Mouse (Mus musculus): ENCODE measurements at regions not wholly inside any gene's neighbourhood (a gene's known extent, or its start where the extent isn't known, plus 50 kb on each side); places are given as distances from the start of the nearest gene placed in this dataset.

DNA sequence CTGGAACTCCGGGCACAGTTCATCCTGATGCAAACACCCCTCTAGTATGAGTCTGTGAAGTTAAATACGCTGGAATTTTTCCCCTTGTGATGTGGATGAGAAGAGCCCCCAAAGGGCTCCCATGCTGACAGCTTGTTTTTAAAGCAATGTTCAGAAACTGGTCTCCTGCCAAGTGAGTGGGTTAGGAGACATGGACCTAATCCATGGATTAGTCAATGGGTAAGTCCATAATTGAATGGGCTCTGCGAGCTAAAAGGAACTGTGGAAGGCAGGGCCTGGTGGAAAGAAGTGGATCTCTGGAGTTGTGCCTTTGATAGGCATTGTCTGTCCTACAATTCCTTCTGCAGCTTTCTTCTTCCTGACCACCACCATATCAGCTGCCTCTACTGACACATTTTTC, 104.5 kb upstream of the Tas2r134 start:
- Histone ChIP-seq H3K36me3 (ENCODE audit: control insufficient read depth, insufficient read depth, low read length) (no peaks in the 10 kb centered on the region), H3K9me3 (ENCODE audit: control insufficient read depth, low read length) (no peaks in the 10 kb centered on the region), H3K27ac (replicated peaks; ENCODE audit: low read depth, low read length) (no peak overlapping the region), H3K9ac (ENCODE audit: low read depth, low read length, severe bottlenecking) (no peak overlapping the region), H3K4me3 (replicated peaks; ENCODE audit: low read length) (no peak overlapping the region), H3K27me3 (ENCODE audit: control insufficient read depth, insufficient read depth, low read length) (no peaks in the 10 kb centered on the region), H3K4me1 (ENCODE audit: control insufficient read depth, insufficient read depth, low read length) (no peaks in the 10 kb centered on the region), H3K4me2 (replicated peaks; ENCODE audit: low read depth, low read length, severe bottlenecking) (no peak overlapping the region)
- 82% methylated on average over 3 of the region's 3 CpGs for WGBS
- DNase-seq (ENCODE audit: low spot score) (peak; percentile 2), ATAC-seq (ENCODE audit: low FRiP score, low read depth) (no peak)
- no peak for TF ChIP-seq POLR2A (IDR thresholded peaks at IDR 0.05; ENCODE audit: borderline replicate concordance, extremely low read depth, insufficient read depth, insufficient read length)

GRCm38 (mm10) chr2:51509220-51510011, 117.9 kb upstream of the Tas2r134 start:
- Histone ChIP-seq H3K27ac (replicated peaks; ENCODE audit: low read depth, low read length) (no peak overlapping the region), H3K4me2 (replicated peaks; ENCODE audit: low read depth, low read length, severe bottlenecking) (no peak overlapping the region), H3K27me3 (ENCODE audit: control insufficient read depth, insufficient read depth, low read length) (no peaks in the 10 kb centered on the region), H3K4me1 (ENCODE audit: control insufficient read depth, insufficient read depth, low read length) (peaks cover 4% of the 10 kb centered on the region; the same call in 1 of the 2 replicates), H3K4me3 (replicated peaks; ENCODE audit: low read length) (no peak overlapping the region), H3K9me3 (ENCODE audit: control insufficient read depth, low read length) (no peaks in the 10 kb centered on the region), H3K36me3 (ENCODE audit: control insufficient read depth, insufficient read depth, low read length) (no peaks in the 10 kb centered on the region), H3K9ac (ENCODE audit: low read depth, low read length, severe bottlenecking) (no peak overlapping the region)
- TF ChIP-seq POLR2A (IDR thresholded peaks at IDR 0.05; ENCODE audit: borderline replicate concordance, extremely low read depth, insufficient read depth, insufficient read length): no peak
- DNase-seq (ENCODE audit: low spot score) (peak; percentile 1), ATAC-seq (ENCODE audit: low FRiP score, low read depth) (no peak)
- WGBS: 46% methylated on average over 8 of the region's 8 CpGs

GRCm38 (mm10) chr2:51497896-51498295, 129.4 kb upstream of the Tas2r134 start:
- 77% methylated on average over 2 of the region's 2 CpGs for WGBS
- no peak overlapping the region for H3K4me2 ChIP-seq (replicated peaks; ENCODE audit: low read depth, low read length, severe bottlenecking)
- TF ChIP-seq POLR2A (IDR thresholded peaks at IDR 0.05; ENCODE audit: borderline replicate concordance, extremely low read depth, insufficient read depth, insufficient read length): no peak

GRCm38 (mm10) chr2:51473753-51474152, 153.6 kb upstream of the Tas2r134 start:
- H3K9ac ChIP-seq (ENCODE audit: low read depth, low read length, severe bottlenecking): no peak overlapping the region
- no peaks in the 10 kb centered on the region for H3K27me3 ChIP-seq (ENCODE audit: control insufficient read depth, insufficient read depth, low read length)
- no peak for TF ChIP-seq POLR2A (IDR thresholded peaks at IDR 0.05; ENCODE audit: borderline replicate concordance, extremely low read depth, insufficient read depth, insufficient read length)
- ATAC-seq (ENCODE audit: low FRiP score, low read depth): peak; percentile 87
- H3K27ac ChIP-seq (replicated peaks; ENCODE audit: low read depth, low read length): no peak overlapping the region
- H3K4me2 ChIP-seq (replicated peaks; ENCODE audit: low read depth, low read length, severe bottlenecking): no peak overlapping the region
- DNase-seq (ENCODE audit: low spot score): peak; percentile 72
- WGBS: 25% methylated on average over 2 of the region's 2 CpGs
- no peaks in the 10 kb centered on the region for H3K9me3 ChIP-seq (ENCODE audit: control insufficient read depth, low read length)
- no peak overlapping the region for H3K4me3 ChIP-seq (replicated peaks; ENCODE audit: low read length)
- H3K36me3 ChIP-seq (ENCODE audit: control insufficient read depth, insufficient read depth, low read length): no peaks in the 10 kb centered on the region
- H3K4me1 ChIP-seq (ENCODE audit: control insufficient read depth, insufficient read depth, low read length): peaks cover 16% of the 10 kb centered on the region

More at GRCm38 (mm10) chr2:51497896-51498295, 129.4 kb upstream of the Tas2r134 start:
- Histone ChIP-seq H3K9me3 (ENCODE audit: control insufficient read depth, low read length) (no peaks in the 10 kb centered on the region), H3K4me3 (replicated peaks; ENCODE audit: low read length) (no peak overlapping the region), H3K4me1 (ENCODE audit: control insufficient read depth, insufficient read depth, low read length) (no peaks in the 10 kb centered on the region), H3K27ac (replicated peaks; ENCODE audit: low read depth, low read length) (no peak overlapping the region), H3K36me3 (ENCODE audit: control insufficient read depth, insufficient read depth, low read length) (no peaks in the 10 kb centered on the region), H3K9ac (ENCODE audit: low read depth, low read length, severe bottlenecking) (no peak overlapping the region), H3K27me3 (ENCODE audit: control insufficient read depth, insufficient read depth, low read length) (no peaks in the 10 kb centered on the region)
- DNase-seq (ENCODE audit: low spot score) (no peak), ATAC-seq (ENCODE audit: low FRiP score, low read depth) (no peak)

DNA sequence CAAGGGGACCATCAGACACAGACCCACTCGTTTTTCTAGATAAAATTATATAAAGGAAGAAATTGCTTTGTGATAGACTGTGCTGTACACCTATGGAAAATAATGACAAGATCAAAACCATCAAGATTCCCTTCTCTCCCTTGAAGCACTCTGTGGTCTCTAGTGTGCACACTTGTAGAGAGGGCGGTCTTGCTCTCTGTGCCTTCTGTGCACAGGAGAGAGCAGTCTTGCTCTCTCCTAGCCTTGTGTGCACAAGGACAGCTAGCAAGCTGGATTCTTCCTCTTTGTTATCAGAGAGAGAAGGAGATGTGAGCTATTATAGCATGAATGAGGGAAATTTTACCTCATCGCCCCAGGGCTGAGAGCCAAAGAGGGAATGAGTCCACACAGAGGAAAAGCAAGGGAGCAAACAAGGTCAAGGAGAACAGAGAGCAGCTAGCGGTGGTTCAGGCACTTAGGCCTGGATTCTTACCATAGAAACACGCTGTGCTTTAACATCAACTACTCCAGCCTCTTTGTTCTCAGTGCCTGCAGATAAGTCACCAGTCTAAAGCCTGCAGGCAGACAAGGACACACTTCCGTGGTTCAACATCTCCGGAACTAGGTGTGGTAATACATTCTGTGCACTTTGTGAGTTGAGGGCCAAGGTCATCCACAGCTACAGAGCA, 160.2 kb upstream of the Tas2r134 start:
- no peak overlapping the region for H3K4me3 ChIP-seq (replicated peaks; ENCODE audit: low read length)

More for the DNA sequence above, 160.2 kb upstream of the Tas2r134 start:
- H3K27ac ChIP-seq (replicated peaks; ENCODE audit: low read depth, low read length): no peak overlapping the region; the same call in 1 of the 2 replicates
- no peak overlapping the region for H3K4me2 ChIP-seq (replicated peaks; ENCODE audit: low read depth, low read length, severe bottlenecking)
- no peak overlapping the region for H3K9ac ChIP-seq (ENCODE audit: low read depth, low read length, severe bottlenecking)
- no peak for TF ChIP-seq POLR2A (IDR thresholded peaks at IDR 0.05; ENCODE audit: borderline replicate concordance, extremely low read depth, insufficient read depth, insufficient read length)
- 81% methylated on average over 7 of the region's 7 CpGs for WGBS
- peaks cover 16% of the 10 kb centered on the region for H3K4me1 ChIP-seq (ENCODE audit: control insufficient read depth, insufficient read depth, low read length)
- H3K9me3 ChIP-seq (ENCODE audit: control insufficient read depth, low read length): no peaks in the 10 kb centered on the region
- ATAC-seq (ENCODE audit: low FRiP score, low read depth): no peak
- no peak for DNase-seq (ENCODE audit: low spot score)
- H3K36me3 ChIP-seq (ENCODE audit: control insufficient read depth, insufficient read depth, low read length): no peaks in the 10 kb centered on the region
- no peaks in the 10 kb centered on the region for H3K27me3 ChIP-seq (ENCODE audit: control insufficient read depth, insufficient read depth, low read length)

All from limb, embryonic 14.5 days (tissue).